ENCODE assay signal across 9 mouse cellular contexts in genomic region chr6:94389716-94390115, GRCm38 (mm10).
A peak's percentile ranks its signal among the peaks of the same experiment; 100 is the strongest.
DNase-seq lines count a peak whose midpoint lies in the region; ATAC-seq and TF ChIP-seq lines count a peak whose summit lies in the region.
"Had no signal": no experiment of that assay in that cellular context is flagged by ENCODE, and none has a peak within 500 bp of the region (broad histone marks: within the 10 kb centered on the region; RNA-seq: fewer than 3 reads in every experiment).

No protein-coding gene starts in this region.

- TF ChIP-seq CTCF in liver, postnatal 0 days (IDR thresholded peaks at IDR 0.05; ENCODE audit: low read depth) = no peak
- TF ChIP-seq CTCF in kidney, adult 2 months (conservative IDR thresholded peaks at IDR 0.05; ENCODE audit: insufficient read depth, insufficient read length, low read depth, low read length) = no peak

- no peak for ATAC-seq in liver, postnatal 0 days
- no peak for ATAC-seq in liver, embryonic 12.5 days
- peak; percentile 59 for ATAC-seq in lung, embryonic 16.5 days (ENCODE audit: low read depth)

- 0 out of 2 replicates have a peak, but pooled peaks cover 2% of the 10 kb centered on the region for H3K4me1 ChIP-seq in liver, postnatal 0 days (ENCODE audit: insufficient read depth)
- peaks cover 22% of the 10 kb centered on the region for H3K4me1 ChIP-seq in liver, embryonic 12.5 days
- H3K4me1 ChIP-seq in kidney, adult 2 months (ENCODE audit: control insufficient read depth, insufficient read depth, low read length) = peaks cover 20% of the 10 kb centered on the region
- peaks cover 18% of the 10 kb centered on the region for H3K4me1 ChIP-seq in lung, embryonic 16.5 days (replicated peaks; ENCODE audit: control insufficient read depth, insufficient read depth, low read length)

- no peak for TF ChIP-seq POLR2A in kidney, adult 2 months (IDR thresholded peaks at IDR 0.05; ENCODE audit: low read depth, low read length)

- TF ChIP-seq EP300 in liver, postnatal 0 days (IDR thresholded peaks at IDR 0.05; ENCODE audit: low read depth) = no peak

- no peak for DNase-seq in liver, postnatal 0 days
- peak; percentile 77 for DNase-seq in kidney, adult 2 months
- DNase-seq in frontal cortex, postnatal 36 days (ENCODE audit: low spot score in 2 of 2) = no peak
- DNase-seq in adipocyte (ENCODE audit: low spot score) = no peak
- DNase-seq in cerebellum, adult 8-10 months = no peak
- DNase-seq: cerebellum, postnatal 25 days had no signal

- H3K27ac ChIP-seq in liver, postnatal 0 days (ENCODE audit: low read depth) = peak overlapping the region; percentile 44; the same call in 1 of the 2 replicates
- no peak overlapping the region for H3K27ac ChIP-seq in liver, embryonic 12.5 days
- H3K27ac ChIP-seq in kidney, adult 2 months (ENCODE audit: insufficient read depth, low read depth, low read length) = peak overlapping the region; percentile 97
- peak overlapping the region; percentile 90 for H3K27ac ChIP-seq in lung, embryonic 16.5 days (ENCODE audit: low read length)
- H3K27ac ChIP-seq: macrophage had no signal

- H3K36me3 ChIP-seq in liver, postnatal 0 days (replicated peaks; ENCODE audit: insufficient read depth, low read length) = no peaks in the 10 kb centered on the region
- no peaks in the 10 kb centered on the region for H3K36me3 ChIP-seq in liver, embryonic 12.5 days
- H3K36me3 ChIP-seq in kidney, adult 2 months (ENCODE audit: control insufficient read depth, insufficient read depth, low read length) = no peaks in the 10 kb centered on the region
- no peaks in the 10 kb centered on the region for H3K36me3 ChIP-seq in lung, embryonic 16.5 days (ENCODE audit: control insufficient read depth, insufficient read depth, low read length)

- peak overlapping the region; percentile 38; the same call in 1 of the 2 replicates for H3K4me2 ChIP-seq in liver, postnatal 0 days (ENCODE audit: low read depth, low read length)
- H3K4me2 ChIP-seq in liver, embryonic 12.5 days = no peak overlapping the region
- H3K4me2 ChIP-seq in lung, embryonic 16.5 days (ENCODE audit: low read depth, low read length) = 0 out of 2 replicates have a peak overlapping the region, but pooled peaks have one; percentile 12

- no peak overlapping the region for H3K4me3 ChIP-seq in liver, postnatal 0 days (ENCODE audit: low read depth, low read length)
- H3K4me3 ChIP-seq in liver, embryonic 12.5 days = no peak overlapping the region
- no peak overlapping the region for H3K4me3 ChIP-seq in kidney, adult 2 months (ENCODE audit: insufficient read depth, low read depth, low read length)
- no peak overlapping the region for H3K4me3 ChIP-seq in lung, embryonic 16.5 days (ENCODE audit: low read length)

- no peaks in the 10 kb centered on the region for H3K9me3 ChIP-seq in liver, postnatal 0 days (ENCODE audit: low read length)
- no peaks in the 10 kb centered on the region for H3K9me3 ChIP-seq in liver, embryonic 12.5 days (replicated peaks)
- H3K9me3 ChIP-seq in lung, embryonic 16.5 days (ENCODE audit: control insufficient read depth, low read length) = no peaks in the 10 kb centered on the region

- no peak overlapping the region for H3K9ac ChIP-seq in liver, postnatal 0 days (replicated peaks)
- no peak overlapping the region for H3K9ac ChIP-seq in liver, embryonic 12.5 days
- no peak overlapping the region for H3K9ac ChIP-seq in lung, embryonic 16.5 days (ENCODE audit: low read length)

- H3K27me3 ChIP-seq in liver, postnatal 0 days (ENCODE audit: insufficient read depth, low read length) = no peaks in the 10 kb centered on the region
- H3K27me3 ChIP-seq in liver, embryonic 12.5 days (replicated peaks) = no peaks in the 10 kb centered on the region
- no peaks in the 10 kb centered on the region for H3K27me3 ChIP-seq in kidney, adult 2 months (replicated peaks; ENCODE audit: control insufficient read depth, insufficient read depth, low read length)
- no peaks in the 10 kb centered on the region for H3K27me3 ChIP-seq in lung, embryonic 16.5 days (ENCODE audit: control insufficient read depth, insufficient read depth, low read depth, low read length)

- 49% methylated on average over 9 of the region's 9 CpGs for WGBS in liver, postnatal 0 days (ENCODE audit: insufficient replicate concordance)
- WGBS in liver, embryonic 12.5 days (ENCODE audit: insufficient replicate concordance) = 53% methylated on average over 9 of the region's 9 CpGs
- 42% methylated on average over 9 of the region's 9 CpGs for WGBS in kidney, adult 2 months
- WGBS in lung, embryonic 16.5 days = 38% methylated on average over 9 of the region's 9 CpGs
